Mouse (Mus musculus): Measurements from ENCODE around the gene Map3k12.

Map3k12 gene

GRCm38 (mm10) chr15:102516728-102517404 is at the start of gene Map3k12:
Gene Map3k12 (minus strand): TSS chr15:102517064.
- DNase-seq (ENCODE audit: low spot score): peak; percentile 35

GRCm38 (mm10) chr15:102563681-102564080 is 46.8 kb upstream of the Map3k12 start:
- no peak for DNase-seq (ENCODE audit: low spot score)

- DNase-seq (ENCODE audit: low spot score): no peak
These were observed 46.2 kb upstream of the Map3k12 start for GRCm38 (mm10) chr15:102563061-102563460.

- no peak for DNase-seq (ENCODE audit: low spot score)
These were observed 45.6 kb upstream of the Map3k12 start for GRCm38 (mm10) chr15:102562491-102562890.

- no peak for DNase-seq (ENCODE audit: low spot score)
These were observed 40.7 kb upstream of the Map3k12 start for GRCm38 (mm10) chr15:102557580-102557979.

GRCm38 (mm10) chr15:102555581-102555980 is 38.7 kb upstream of the Map3k12 start:
- no peak for DNase-seq (ENCODE audit: low spot score)

- DNase-seq (ENCODE audit: low spot score): no peak
These were observed 35.7 kb upstream of the Map3k12 start for GRCm38 (mm10) chr15:102552599-102552998.

GRCm38 (mm10) chr15:102547478-102547877 is 30.6 kb upstream of the Map3k12 start:
- DNase-seq (ENCODE audit: low spot score): no peak

GRCm38 (mm10) chr15:102546677-102547427 is 30.0 kb upstream of the Map3k12 start:
- DNase-seq (ENCODE audit: low spot score): no peak

- DNase-seq (ENCODE audit: low spot score): no peak
These were observed 29.4 kb upstream of the Map3k12 start for GRCm38 (mm10) chr15:102546246-102546645.

GRCm38 (mm10) chr15:102544801-102545200 is 27.9 kb upstream of the Map3k12 start:
- DNase-seq (ENCODE audit: low spot score): no peak

- no peak for DNase-seq (ENCODE audit: low spot score)
These were observed 17.1 kb upstream of the Map3k12 start for GRCm38 (mm10) chr15:102533926-102534325.

- no peak for DNase-seq (ENCODE audit: low spot score)
These were observed 15.4 kb upstream of the Map3k12 start for GRCm38 (mm10) chr15:102532106-102532900.

GRCm38 (mm10) chr15:102531586-102531985 is 14.7 kb upstream of the Map3k12 start:
- DNase-seq (ENCODE audit: low spot score): no peak

GRCm38 (mm10) chr15:102530566-102530965 is 13.7 kb upstream of the Map3k12 start:
- no peak for DNase-seq (ENCODE audit: low spot score)

GRCm38 (mm10) chr15:102528396-102528795 is 11.5 kb upstream of the Map3k12 start:
- DNase-seq (ENCODE audit: low spot score): no peak

GRCm38 (mm10) chr15:102527936-102528335 is 11.1 kb upstream of the Map3k12 start:
- DNase-seq (ENCODE audit: low spot score): no peak

GRCm38 (mm10) chr15:102526111-102527002 is 9.5 kb upstream of the Map3k12 start:
- no peak for DNase-seq (ENCODE audit: low spot score)

- peak; percentile 64 for DNase-seq (ENCODE audit: low spot score)
These were observed 8.1 kb upstream of the Map3k12 start, which contains the start of gene Npff for GRCm38 (mm10) chr15:102524892-102525485. Gene Npff (minus strand): TSS chr15:102524942.

- DNase-seq (ENCODE audit: low spot score): no peak
These were observed 4.6 kb upstream of the Map3k12 start for GRCm38 (mm10) chr15:102521480-102521879.

- DNase-seq (ENCODE audit: low spot score): no peak
These were observed 3.6 kb upstream of the Map3k12 start for GRCm38 (mm10) chr15:102520416-102520815.
